Mouse (Mus musculus) adrenal gland, adult 18-20 months (tissue): ENCODE measurements around the gene Gm10181. TPM values are rescaled to one million over a fixed set of nuclear protein-coding genes. Genes with fewer than 3 reads are reported as not detected.

Source experiments
- total RNA-seq, 2 experiments: library from RNA; stranded (reverse); gene quantifications; 1 replicate in 1 of 2; 2 replicates in 1 of 2; pipeline ENCODE4 v1.2.3; 2021

Gm10181 gene
- total RNA-seq, 2 experiments from 2014 or later, result not detected

Other genes with a start within 250 kb of the Gm10181 start
- 10 to 100 TPM; 42.2 to 50.0 TPM for gene Herpud2, start 62.4 kb downstream of the Gm10181 start, total RNA-seq
- 100 to 1,000 TPM; 112 to 113 TPM for gene Sept7, start 163.0 kb downstream of the Gm10181 start, total RNA-seq